9 mouse cellular contexts compared by ENCODE assay signal in genomic region chr11:113681979-113682378, GRCm38 (mm10). TPM values are rescaled to one million over a fixed set of nuclear protein-coding genes. Genes with fewer than 3 reads are reported as not detected.
DNase-seq lines count a peak whose midpoint lies in the region; ATAC-seq and TF ChIP-seq lines count a peak whose summit lies in the region.
"Had no signal": no experiment of that assay in that cellular context is flagged by ENCODE, and none has a peak within 500 bp of the region (broad histone marks: within the 10 kb centered on the region; RNA-seq: fewer than 3 reads in every experiment).

No protein-coding gene starts in this region.

- no peak for DNase-seq in forebrain, embryonic 10.5 days (ENCODE audit: extremely low spot score, low spot score)
- DNase-seq in thymus, adult 2 months = no peak
- DNase-seq in urinary bladder, postnatal 36 days (ENCODE audit: low spot score in 2 of 2) = no peak

- TF ChIP-seq CTCF in thymus, adult 2 months (IDR thresholded peaks at IDR 0.05; ENCODE audit: borderline replicate concordance, control insufficient read depth, extremely low read depth, insufficient read depth, low read length, poor library complexity) = no peak

- no peak for TF ChIP-seq POLR2A in thymus, adult 2 months (IDR thresholded peaks at IDR 0.05; ENCODE audit: control insufficient read depth, extremely low read depth, insufficient read depth, low read length, poor library complexity)

- no peak overlapping the region for H3K27ac ChIP-seq in forebrain, embryonic 10.5 days
- no peak overlapping the region; the same call in 1 of the 2 replicates for H3K27ac ChIP-seq in forebrain, embryonic 16.5 days (ENCODE audit: low read length)
- H3K27ac ChIP-seq in liver, embryonic 12.5 days = peak overlapping the region; percentile 98
- no peak overlapping the region for H3K27ac ChIP-seq in stomach, embryonic 16.5 days (ENCODE audit: low read length)
- H3K27ac ChIP-seq in thymus, adult 2 months (ENCODE audit: control insufficient read depth, insufficient read depth, low read length) = no peak overlapping the region

- peaks cover 10% of the 10 kb centered on the region for H3K36me3 ChIP-seq in forebrain, embryonic 10.5 days (replicated peaks)
- 0 out of 2 replicates have a peak, but pooled peaks cover 2% of the 10 kb centered on the region for H3K36me3 ChIP-seq in forebrain, embryonic 16.5 days (ENCODE audit: control insufficient read depth, insufficient read depth)
- peaks cover 31% of the 10 kb centered on the region for H3K36me3 ChIP-seq in megakaryocyte, embryonic 14.5 days (replicated peaks; ENCODE audit: low read length)
- peaks cover 34% of the 10 kb centered on the region for H3K36me3 ChIP-seq in liver, embryonic 12.5 days
- H3K36me3 ChIP-seq in stomach, embryonic 16.5 days (ENCODE audit: control insufficient read depth, insufficient read depth, low read length) = no peaks in the 10 kb centered on the region
- peaks cover 2% of the 10 kb centered on the region for H3K36me3 ChIP-seq in thymus, adult 2 months (ENCODE audit: control insufficient read depth, insufficient read depth, low read length)

- no peak overlapping the region for H3K9ac ChIP-seq in forebrain, embryonic 16.5 days (replicated peaks; ENCODE audit: low read depth, low read length)
- H3K9ac ChIP-seq in liver, embryonic 12.5 days = peak overlapping the region; percentile 95
- no peak overlapping the region for H3K9ac ChIP-seq in stomach, embryonic 16.5 days (ENCODE audit: low read length)

- H3K9me3 ChIP-seq in forebrain, embryonic 10.5 days = no peaks in the 10 kb centered on the region
- H3K9me3 ChIP-seq in forebrain, embryonic 16.5 days (ENCODE audit: control insufficient read depth, low read length) = no peaks in the 10 kb centered on the region
- H3K9me3 ChIP-seq in megakaryocyte, embryonic 14.5 days = no peaks in the 10 kb centered on the region
- no peaks in the 10 kb centered on the region for H3K9me3 ChIP-seq in liver, embryonic 12.5 days (replicated peaks)
- H3K9me3 ChIP-seq in stomach, embryonic 16.5 days (replicated peaks; ENCODE audit: control insufficient read depth, low read length) = no peaks in the 10 kb centered on the region

- ATAC-seq in forebrain, embryonic 16.5 days = no peak
- ATAC-seq in megakaryocyte, adult 5-6 weeks (ENCODE audit: poor library complexity, severe bottlenecking) = no peak
- no peak for ATAC-seq in liver, embryonic 12.5 days
- ATAC-seq in stomach, embryonic 16.5 days (ENCODE audit: insufficient read depth, low FRiP score) = no peak

- H3K4me2 ChIP-seq in forebrain, embryonic 16.5 days (ENCODE audit: low read length) = no peak overlapping the region; the same call in 1 of the 2 replicates
- peak overlapping the region; percentile 77 for H3K4me2 ChIP-seq in liver, embryonic 12.5 days
- peak overlapping the region; percentile 58 for H3K4me2 ChIP-seq in stomach, embryonic 16.5 days (ENCODE audit: low read depth, low read length)

- peak overlapping the region; percentile 90; the same call in 1 of the 2 replicates for H3K4me3 ChIP-seq in forebrain, embryonic 10.5 days
- H3K4me3 ChIP-seq in forebrain, embryonic 16.5 days (replicated peaks; ENCODE audit: low read length) = no peak overlapping the region
- peak overlapping the region; percentile 99 for H3K4me3 ChIP-seq in megakaryocyte, embryonic 14.5 days (replicated peaks)
- H3K4me3 ChIP-seq in liver, embryonic 12.5 days = peak overlapping the region; percentile 93
- no peak overlapping the region for H3K4me3 ChIP-seq in stomach, embryonic 16.5 days (replicated peaks; ENCODE audit: low read length)
- H3K4me3 ChIP-seq in thymus, adult 2 months (ENCODE audit: control insufficient read depth, insufficient read depth, low read length) = no peak overlapping the region

- no peaks in the 10 kb centered on the region for H3K27me3 ChIP-seq in forebrain, embryonic 10.5 days (ENCODE audit: poor library complexity, severe bottlenecking)
- no peaks in the 10 kb centered on the region for H3K27me3 ChIP-seq in forebrain, embryonic 16.5 days (replicated peaks; ENCODE audit: control insufficient read depth, insufficient read depth, low read length)
- no peaks in the 10 kb centered on the region for H3K27me3 ChIP-seq in megakaryocyte, embryonic 14.5 days (replicated peaks)
- no peaks in the 10 kb centered on the region for H3K27me3 ChIP-seq in liver, embryonic 12.5 days (replicated peaks)
- no peaks in the 10 kb centered on the region for H3K27me3 ChIP-seq in stomach, embryonic 16.5 days (ENCODE audit: control insufficient read depth, insufficient read depth, low read length)
- H3K27me3 ChIP-seq in thymus, adult 2 months (ENCODE audit: control insufficient read depth, insufficient read depth, low read length) = no peaks in the 10 kb centered on the region

- H3K4me1 ChIP-seq in forebrain, embryonic 10.5 days = peaks cover 53% of the 10 kb centered on the region
- peaks cover 44% of the 10 kb centered on the region for H3K4me1 ChIP-seq in forebrain, embryonic 16.5 days (replicated peaks; ENCODE audit: control insufficient read depth, insufficient read depth, low read length)
- H3K4me1 ChIP-seq in megakaryocyte, embryonic 14.5 days = peaks cover 76% of the 10 kb centered on the region
- H3K4me1 ChIP-seq in liver, embryonic 12.5 days = peaks cover 77% of the 10 kb centered on the region
- peaks cover 31% of the 10 kb centered on the region for H3K4me1 ChIP-seq in stomach, embryonic 16.5 days (ENCODE audit: control insufficient read depth, insufficient read depth, low read length)
- peaks cover 5% of the 10 kb centered on the region for H3K4me1 ChIP-seq in thymus, adult 2 months (replicated peaks; ENCODE audit: control insufficient read depth, insufficient read depth, low read length)

RNA-seq across cellular contexts. Expression of gene Fam104a, which starts 2.0 kb away (rescaled TPM):
- 55.1 and 56.6 TPM in 2 replicates for polyA plus RNA-seq in forebrain, embryonic 10.5 days (2016; fragmentation: Nextera tagmentation; extraction: Ambion mirVana)
- polyA plus RNA-seq in forebrain, embryonic 16.5 days (2015; fragmentation: Nextera tagmentation; extraction: Ambion mirVana) = 43.0 and 43.4 TPM in 2 replicates
- polyA plus RNA-seq in megakaryocyte, embryonic 14.5 days (2012; ENCODE audit: insufficient read depth, low replicate concordance) = 129 and 266 TPM in 2 replicates
- total RNA-seq in megakaryocyte, adult 5-6 weeks (2015) = 15.5 and 16.1 TPM in 2 replicates
- total RNA-seq in megakaryocyte, adult 5-6 weeks (2017) = 11.2 and 19.6 TPM in 2 replicates
- polyA plus RNA-seq in liver, embryonic 12.5 days (2016; fragmentation: Nextera tagmentation; extraction: Ambion mirVana) = 56.1 and 58.5 TPM in 2 replicates
- polyA plus RNA-seq in stomach, embryonic 16.5 days (2015; fragmentation: Nextera tagmentation; extraction: Ambion mirVana) = 36.2 and 41.2 TPM in 2 replicates
- 44.7 and 51.6 TPM in 2 replicates for polyA plus RNA-seq in thymus, adult 2 months (2012; rRNA removed)

RNA-seq across cellular contexts. Expression of gene D11Wsu47e, which starts 2.2 kb away (rescaled TPM):
- polyA plus RNA-seq in forebrain, embryonic 10.5 days (2016; fragmentation: Nextera tagmentation; extraction: Ambion mirVana) = 23.8 and 26.1 TPM in 2 replicates
- 24.4 and 26.1 TPM in 2 replicates for polyA plus RNA-seq in forebrain, embryonic 16.5 days (2015; fragmentation: Nextera tagmentation; extraction: Ambion mirVana)
- 5.2 TPM in 1 of 2 replicates, not detected in the other for polyA plus RNA-seq in megakaryocyte, embryonic 14.5 days (2012; ENCODE audit: insufficient read depth, low replicate concordance)
- 3.2 and 5.4 TPM in 2 replicates for total RNA-seq in megakaryocyte, adult 5-6 weeks (2015)
- 10.3 and 13.1 TPM in 2 replicates for total RNA-seq in megakaryocyte, adult 5-6 weeks (2017)
- polyA plus RNA-seq in liver, embryonic 12.5 days (2016; fragmentation: Nextera tagmentation; extraction: Ambion mirVana) = 14.8 and 16.0 TPM in 2 replicates
- 13.9 and 17.1 TPM in 2 replicates for polyA plus RNA-seq in stomach, embryonic 16.5 days (2015; fragmentation: Nextera tagmentation; extraction: Ambion mirVana)
- polyA plus RNA-seq in thymus, adult 2 months (2012; rRNA removed) = 13.6 TPM in 2 replicates

RNA-seq across cellular contexts. Expression of gene Cpsf4l, which starts 27.8 kb away (rescaled TPM):
- 0.28 and 0.40 TPM in 2 replicates for polyA plus RNA-seq in forebrain, embryonic 10.5 days (2016; fragmentation: Nextera tagmentation; extraction: Ambion mirVana)
- polyA plus RNA-seq in forebrain, embryonic 16.5 days (2015; fragmentation: Nextera tagmentation; extraction: Ambion mirVana) = 0.32 and 0.35 TPM in 2 replicates
- not detected in 2 replicates for polyA plus RNA-seq in megakaryocyte, embryonic 14.5 days (2012; ENCODE audit: insufficient read depth, low replicate concordance)
- total RNA-seq in megakaryocyte, adult 5-6 weeks (2015) = not detected in 2 replicates
- total RNA-seq in megakaryocyte, adult 5-6 weeks (2017) = not detected in 2 replicates
- 0.20 TPM in 1 of 2 replicates, not detected in the other for polyA plus RNA-seq in liver, embryonic 12.5 days (2016; fragmentation: Nextera tagmentation; extraction: Ambion mirVana)
- polyA plus RNA-seq in stomach, embryonic 16.5 days (2015; fragmentation: Nextera tagmentation; extraction: Ambion mirVana) = 0.18 and 0.41 TPM in 2 replicates
- 0.84 and 1.4 TPM in 2 replicates for polyA plus RNA-seq in thymus, adult 2 months (2012; rRNA removed)
- polyA plus RNA-seq: C2C12 had no signal

RNA-seq across cellular contexts. Expression of gene Slc39a11, which starts 32.1 kb away (rescaled TPM):
- 18.4 and 19.8 TPM in 2 replicates for polyA plus RNA-seq in forebrain, embryonic 10.5 days (2016; fragmentation: Nextera tagmentation; extraction: Ambion mirVana)
- 41.6 and 44.4 TPM in 2 replicates for polyA plus RNA-seq in forebrain, embryonic 16.5 days (2015; fragmentation: Nextera tagmentation; extraction: Ambion mirVana)
- 20.6 and 67.1 TPM in 2 replicates for polyA plus RNA-seq in megakaryocyte, embryonic 14.5 days (2012; ENCODE audit: insufficient read depth, low replicate concordance)
- total RNA-seq in megakaryocyte, adult 5-6 weeks (2015) = 11.2 and 13.1 TPM in 2 replicates
- total RNA-seq in megakaryocyte, adult 5-6 weeks (2017) = 11.3 and 11.4 TPM in 2 replicates
- polyA plus RNA-seq in liver, embryonic 12.5 days (2016; fragmentation: Nextera tagmentation; extraction: Ambion mirVana) = 18.0 and 18.3 TPM in 2 replicates
- polyA plus RNA-seq in stomach, embryonic 16.5 days (2015; fragmentation: Nextera tagmentation; extraction: Ambion mirVana) = 47.9 and 50.3 TPM in 2 replicates
- polyA plus RNA-seq in thymus, adult 2 months (2012; rRNA removed) = 18.0 and 19.0 TPM in 2 replicates

RNA-seq across cellular contexts. Expression of gene Cog1, which starts 33.0 kb away (rescaled TPM):
- 24.4 and 24.6 TPM in 2 replicates for polyA plus RNA-seq in forebrain, embryonic 10.5 days (2016; fragmentation: Nextera tagmentation; extraction: Ambion mirVana)
- polyA plus RNA-seq in forebrain, embryonic 16.5 days (2015; fragmentation: Nextera tagmentation; extraction: Ambion mirVana) = 35.5 and 36.3 TPM in 2 replicates
- polyA plus RNA-seq in megakaryocyte, embryonic 14.5 days (2012; ENCODE audit: insufficient read depth, low replicate concordance) = 28.4 and 32.8 TPM in 2 replicates
- 25.0 and 31.2 TPM in 2 replicates for total RNA-seq in megakaryocyte, adult 5-6 weeks (2015)
- total RNA-seq in megakaryocyte, adult 5-6 weeks (2017) = 15.3 and 22.4 TPM in 2 replicates
- polyA plus RNA-seq in liver, embryonic 12.5 days (2016; fragmentation: Nextera tagmentation; extraction: Ambion mirVana) = 19.4 and 21.7 TPM in 2 replicates
- 17.3 and 20.8 TPM in 2 replicates for polyA plus RNA-seq in stomach, embryonic 16.5 days (2015; fragmentation: Nextera tagmentation; extraction: Ambion mirVana)
- 66.4 and 67.4 TPM in 2 replicates for polyA plus RNA-seq in thymus, adult 2 months (2012; rRNA removed)

Comparison
In these comparisons a context has a peak if more than half of its experiments do, and no peak if none do; other contexts are left out.
1. H3K4me3 ChIP-seq: peak in forebrain, embryonic 10.5 days (single experiment), megakaryocyte, embryonic 14.5 days (single experiment) and liver, embryonic 12.5 days (single experiment); none in forebrain, embryonic 16.5 days (single experiment), stomach, embryonic 16.5 days (single experiment) and thymus, adult 2 months (single experiment).